Mouse (Mus musculus) kidney, embryonic 16.5 days (tissue): ENCODE measurements around the gene Tpr. TPM values are rescaled to one million over a fixed set of nuclear protein-coding genes. Genes with fewer than 3 reads are reported as not detected.

Source experiments
- ATAC-seq: fragments of 200-750 bp; cut with Nextera tagmentation; 2 replicates; pipeline ENCODE4 v1.8.0; 2017; ENCODE audit warnings: moderate TSS enrichment; ENCODE audit not compliant: low FRiP score, low TSS enrichment
- H3K27ac ChIP-seq: fragments of 300-500 bp; sonication (generic); 2 replicates; pipeline ENCODE4 v1.5.1; 2014; ENCODE audit warnings: low read length
- H3K27me3 ChIP-seq: fragments of 300-500 bp; sonication (generic); 2 replicates; pipeline ENCODE4 v1.6.1; 2014; ENCODE audit warnings: low read length, control low read depth, mixed read lengths; ENCODE audit not compliant: insufficient read depth
- H3K36me3 ChIP-seq: fragments of 300-500 bp; sonication (generic); 2 replicates; pipeline ENCODE4 v1.6.1; 2014; ENCODE audit warnings: low read length, control low read depth, mixed read lengths; ENCODE audit not compliant: insufficient read depth
- H3K4me1 ChIP-seq: fragments of 300-500 bp; sonication (generic); 2 replicates; pipeline ENCODE4 v1.6.1; 2014; ENCODE audit warnings: low read length, control low read depth, mixed read lengths; ENCODE audit not compliant: insufficient read depth
- H3K4me2 ChIP-seq: fragments of 300-500 bp; sonication (generic); replicated peaks from 2 replicates; pipeline ENCODE4 v1.6.1; 2014; ENCODE audit warnings: low read depth, low read length
- H3K4me3 ChIP-seq: fragments of 300-500 bp; sonication (generic); 2 replicates; pipeline ENCODE4 v1.5.1; 2014; ENCODE audit warnings: mild to moderate bottlenecking, low read length
- H3K9ac ChIP-seq: fragments of 300-500 bp; sonication (generic); replicated peaks from 2 replicates; pipeline ENCODE4 v1.6.1; 2014; ENCODE audit warnings: low read length
- H3K9me3 ChIP-seq: fragments of 300-500 bp; sonication (generic); 2 replicates; pipeline ENCODE4 v1.6.1; 2016; ENCODE audit warnings: low read length, control low read depth
- WGBS: fragments of 180-500 bp; shearing (Covaris S2); extraction: QIAGEN DNeasy Blood & Tissue Kit; methylation state at CpG from one replicate; pipeline ENCODE4 v1.1.7; 2014; 5-methylcytosine and 5-hydroxymethylcytosine counted together
- polyA plus RNA-seq: library from polyadenylated mRNA; unstranded; fragments of >200 nt; fragmentation: Nextera tagmentation; extraction: Ambion mirVana; gene quantifications from 2 replicates; pipeline ENCODE4 v1.2.1, GENCODE M21; 2015

Tpr gene
- polyA plus RNA-seq, 1 experiment from 2014 or later: 132 TPM

DNA sequence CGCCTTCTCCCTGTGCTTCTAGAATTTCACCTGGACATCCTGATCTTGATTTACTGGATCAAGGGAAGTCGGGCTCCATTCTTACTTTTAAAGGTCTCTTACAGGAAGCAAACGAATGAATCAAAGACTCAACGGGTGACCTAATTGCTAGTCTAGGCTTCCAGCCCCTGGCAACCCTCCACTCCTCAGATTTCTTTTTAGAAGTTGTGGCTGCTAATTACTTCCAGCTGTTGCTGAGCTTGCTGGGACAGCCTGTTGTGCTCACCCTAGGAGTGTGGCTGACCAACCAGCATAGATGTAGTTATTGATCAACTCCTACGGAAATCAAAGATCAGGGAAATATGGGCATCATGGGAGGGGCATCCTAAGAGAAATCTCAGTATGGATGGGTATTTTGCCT is 88.0 kb downstream of the Tpr start:
- H3K27ac ChIP-seq: no peak overlapping the region
- no peak overlapping the region for H3K4me2 ChIP-seq
- H3K4me3 ChIP-seq: no peak overlapping the region
- WGBS: 27% methylated on average over 5 of the region's 5 CpGs
- no peaks in the 10 kb centered on the region for H3K36me3 ChIP-seq
- ATAC-seq: peak; percentile 74; the same call in 1 of the 2 replicates
- H3K9ac ChIP-seq: no peak overlapping the region
- H3K9me3 ChIP-seq: 0 out of 2 replicates have a peak, but pooled peaks cover 2% of the 10 kb centered on the region
- no peaks in the 10 kb centered on the region for H3K4me1 ChIP-seq
- H3K27me3 ChIP-seq: no peaks in the 10 kb centered on the region

DNA sequence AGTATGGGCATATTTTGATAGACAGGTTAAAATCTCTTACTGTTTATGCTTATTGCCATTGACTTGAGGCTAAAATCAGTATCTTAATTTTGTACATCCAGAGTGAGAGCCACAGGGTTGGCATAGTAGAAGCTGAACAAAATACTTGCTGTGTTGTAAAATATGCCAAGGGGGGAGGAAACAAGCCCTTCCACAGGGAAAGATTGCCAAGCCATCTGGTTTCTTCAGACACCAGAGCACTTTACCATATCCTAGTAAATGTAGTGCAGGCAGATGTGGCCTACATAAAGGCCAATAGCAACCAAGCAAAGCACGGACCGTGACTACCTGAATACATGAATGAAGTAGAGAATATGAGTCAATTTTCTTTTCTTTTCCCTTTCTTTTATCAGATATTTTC is 96.5 kb downstream of the Tpr start:
- H3K9me3 ChIP-seq: no peaks in the 10 kb centered on the region
- H3K4me2 ChIP-seq: no peak overlapping the region
- no peak overlapping the region for H3K27ac ChIP-seq
- no peaks in the 10 kb centered on the region for H3K36me3 ChIP-seq
- no peak overlapping the region for H3K9ac ChIP-seq
- H3K4me3 ChIP-seq: no peak overlapping the region
- WGBS: 88% methylated on average over 2 of the region's 2 CpGs
- ATAC-seq: no peak
- H3K27me3 ChIP-seq: no peaks in the 10 kb centered on the region
- H3K4me1 ChIP-seq: no peaks in the 10 kb centered on the region

DNA sequence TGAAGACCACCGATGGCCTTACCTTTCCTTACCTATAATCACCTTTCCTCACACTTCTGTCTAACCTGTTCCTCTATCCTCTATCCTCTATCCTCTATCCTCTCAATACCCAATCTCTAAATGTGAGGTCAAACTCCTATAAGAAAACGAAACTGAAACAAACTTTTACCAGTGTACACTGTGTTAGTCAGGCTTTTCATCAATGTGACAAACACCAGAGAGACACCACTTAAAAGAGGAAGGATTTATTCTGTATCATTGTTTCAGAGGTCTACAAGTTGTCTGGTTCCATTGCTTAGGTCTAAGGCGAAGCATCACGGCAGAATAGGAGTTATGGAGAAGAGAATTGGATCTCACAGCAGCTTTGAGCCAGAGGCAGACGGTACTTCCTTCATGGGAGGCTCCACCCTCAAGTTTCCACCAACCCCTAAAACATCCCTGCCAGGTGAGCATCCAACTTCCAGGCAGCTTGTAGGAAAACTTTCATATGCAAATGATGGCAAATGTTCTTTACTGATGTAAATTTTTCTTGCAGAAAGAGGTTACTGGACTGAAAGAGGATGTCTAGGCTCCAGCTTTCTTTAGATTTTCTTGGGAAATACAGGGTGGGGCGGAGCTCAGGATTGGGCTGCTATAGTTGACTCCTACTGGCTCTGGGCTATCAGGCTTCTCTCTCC is 104.1 kb downstream of the Tpr start:
- WGBS: 77% methylated on average over 6 of the region's 6 CpGs
- Histone ChIP-seq H3K27me3 (no peaks in the 10 kb centered on the region), H3K9ac (no peak overlapping the region), H3K27ac (no peak overlapping the region), H3K4me3 (no peak overlapping the region), H3K9me3 (peaks cover 4% of the 10 kb centered on the region; the same call in 1 of the 2 replicates), H3K36me3 (no peaks in the 10 kb centered on the region), H3K4me2 (no peak overlapping the region), H3K4me1 (no peaks in the 10 kb centered on the region)
- no peak for ATAC-seq

DNA sequence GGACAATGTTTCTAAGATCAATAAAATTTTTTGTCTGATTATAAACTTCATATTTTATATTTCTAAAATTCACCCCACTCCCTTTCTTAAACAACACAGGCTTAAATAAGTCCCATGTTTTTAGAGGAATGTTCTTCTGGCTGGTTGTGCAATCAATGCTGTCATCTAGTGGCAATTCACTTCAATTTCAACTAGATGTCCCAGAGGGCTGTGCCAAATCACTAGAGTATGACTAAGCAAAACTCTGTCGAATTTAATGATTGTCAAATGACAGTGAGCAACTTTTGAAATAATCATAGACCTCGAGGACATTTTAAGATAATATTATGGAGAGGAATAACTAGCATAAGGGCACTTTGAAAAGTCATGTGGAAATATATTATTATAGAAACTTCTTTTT is 105.1 kb downstream of the Tpr start:
- Histone ChIP-seq H3K4me2 (no peak overlapping the region), H3K9ac (no peak overlapping the region), H3K4me3 (no peak overlapping the region), H3K27ac (no peak overlapping the region), H3K27me3 (no peaks in the 10 kb centered on the region), H3K36me3 (no peaks in the 10 kb centered on the region), H3K9me3 (peaks cover 4% of the 10 kb centered on the region; the same call in 1 of the 2 replicates), H3K4me1 (no peaks in the 10 kb centered on the region)
- 54% methylated on average over 2 of the region's 2 CpGs for WGBS
- no peak for ATAC-seq

DNA sequence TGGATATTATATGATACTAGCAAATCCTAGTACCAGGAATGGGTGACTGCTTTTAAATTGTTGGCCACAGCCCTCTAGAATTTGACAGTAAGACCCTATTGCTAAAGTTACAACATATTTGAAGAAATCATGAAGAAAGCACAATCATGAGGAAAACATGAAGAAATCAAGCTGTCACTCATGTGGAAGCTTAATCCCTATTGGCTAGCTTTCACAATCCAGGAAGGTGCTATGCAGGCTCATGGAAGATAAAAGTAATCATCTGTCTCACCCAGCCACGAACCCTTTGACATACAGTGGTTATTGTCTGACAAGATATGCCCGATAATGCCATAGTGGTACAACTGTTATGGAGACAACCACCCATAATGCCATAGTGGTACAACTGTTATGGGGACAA is 105.5 kb downstream of the Tpr start:
- Histone ChIP-seq H3K4me2 (no peak overlapping the region), H3K27ac (no peak overlapping the region), H3K27me3 (no peaks in the 10 kb centered on the region), H3K9me3 (peaks cover 4% of the 10 kb centered on the region; the same call in 1 of the 2 replicates), H3K4me3 (no peak overlapping the region), H3K36me3 (no peaks in the 10 kb centered on the region), H3K9ac (no peak overlapping the region), H3K4me1 (no peaks in the 10 kb centered on the region)
- ATAC-seq: no peak
- 88% methylated on average over 2 of the region's 2 CpGs for WGBS

Other genes with a start within 250 kb of the Tpr start
- not detected in 2 replicates for gene Pdc, start 73.4 kb upstream of the Tpr start, polyA plus RNA-seq
- gene Odr4, start 242 bp downstream of the Tpr start, polyA plus RNA-seq: 37.8 and 38.3 TPM in 2 replicates
- gene Prg4, start 73.3 kb downstream of the Tpr start, polyA plus RNA-seq: 0.45 and 0.47 TPM in 2 replicates